Mouse (Mus musculus) gastrocnemius, postnatal 14 days (tissue): Measurements from ENCODE around the gene Rogdi. TPM values are rescaled to one million over a fixed set of nuclear protein-coding genes. Genes with fewer than 3 reads are reported as not detected.

Experiments used
- DNase-seq: peaks from one replicate; pipeline ENCODE4 v3.0.0; 2021; ENCODE audit warnings: mixed read lengths
- intact Hi-C: fragments of 180-260 bp; cut with DNase I; formaldehyde crosslinking; loops from one replicate; pipeline ENCODE4 v1.15.1; 2025; ENCODE audit warnings: low total_unique reads
- total RNA-seq, 2 experiments: library from RNA; stranded (reverse); gene quantifications; 2 replicates each; pipeline ENCODE4 v1.2.3; 2021

Rogdi gene
- total RNA-seq, 2 experiments from 2014 or later = 11.1 to 11.3 TPM

- intact Hi-C loops = no loop called here
Observed at GRCm38 (mm10) chr16:5000611-5001010, 12.7 kb downstream of the Rogdi start.

GRCm38 (mm10) chr16:4998984-4999383 is 14.4 kb downstream of the Rogdi start:
- intact Hi-C loops = no loop called here
- no peak for DNase-seq

More at GRCm38 (mm10) chr16:5000611-5001010, 12.7 kb downstream of the Rogdi start:
- DNase-seq = no peak

- DNase-seq = no peak
- intact Hi-C loops = no loop called here
Observed at GRCm38 (mm10) chr16:4997553-4997952, 15.8 kb downstream of the Rogdi start, which contains the start of gene Sept12. Gene Sept12 (minus strand): TSS chr16:4997852.

- intact Hi-C loops = no loop called here
- DNase-seq = no peak
Observed at GRCm38 (mm10) chr16:4993276-4993675, 20.1 kb downstream of the Rogdi start.

- DNase-seq = no peak
- intact Hi-C loops = loop anchor here (5.0 kb wide), 1 partner anchor 158 kb away; no protein-coding TSS in a partner anchor
Observed at GRCm38 (mm10) chr16:4984717-4985116, 28.6 kb downstream of the Rogdi start.

GRCm38 (mm10) chr16:4979755-4980380 is 33.5 kb downstream of the Rogdi start:
- intact Hi-C loops = loop anchor here (5.0 kb wide), 1 partner anchor 162 kb away; no protein-coding TSS in a partner anchor
- no peak for DNase-seq

GRCm38 (mm10) chr16:4978275-4979051 is 34.9 kb downstream of the Rogdi start:
- intact Hi-C loops = no loop called here
- DNase-seq = no peak

GRCm38 (mm10) chr16:4976180-4976579 is 37.2 kb downstream of the Rogdi start:
- intact Hi-C loops = no loop called here
- no peak for DNase-seq

GRCm38 (mm10) chr16:4974521-4974920 is 38.8 kb downstream of the Rogdi start:
- DNase-seq = no peak
- intact Hi-C loops = no loop called here

GRCm38 (mm10) chr16:4971626-4972025 is 41.7 kb downstream of the Rogdi start:
- no peak for DNase-seq
- intact Hi-C loops = no loop called here

- intact Hi-C loops = no loop called here
- no peak for DNase-seq
Observed at GRCm38 (mm10) chr16:4969055-4969843, 44.1 kb downstream of the Rogdi start.

GRCm38 (mm10) chr16:4968426-4968825 is 44.9 kb downstream of the Rogdi start:
- intact Hi-C loops = no loop called here
- DNase-seq = no peak

- intact Hi-C loops = no loop called here
- DNase-seq = no peak
Observed at GRCm38 (mm10) chr16:4965392-4966129, 47.8 kb downstream of the Rogdi start.

GRCm38 (mm10) chr16:4964731-4965391 is 48.5 kb downstream of the Rogdi start:
- intact Hi-C loops = no loop called here
- DNase-seq = no peak

GRCm38 (mm10) chr16:4963797-4964709 is 49.3 kb downstream of the Rogdi start, which contains the start of gene Anks3:
Gene Anks3 (minus strand): TSS chr16:4964205.
- peak; percentile 98 for DNase-seq
- intact Hi-C loops = no loop called here

GRCm38 (mm10) chr16:4963346-4963745 is 50.0 kb downstream of the Rogdi start:
- no peak for DNase-seq
- intact Hi-C loops = no loop called here

GRCm38 (mm10) chr16:4960260-4960659 is 53.1 kb downstream of the Rogdi start:
- no peak for DNase-seq
- intact Hi-C loops = no loop called here
